Mouse (Mus musculus) liver, postnatal 0 days (tissue): ENCODE measurements around the gene Hes3.
A peak's percentile ranks its signal among the peaks of the same experiment; 100 is the strongest.

Experiments
- CTCF ChIP-seq: sonication (generic); IDR thresholded peaks from 2 replicates; pipeline ENCODE4 v1.5.1; 2016; ENCODE audit warnings: antibody characterized with exemption, low read depth
- EP300 ChIP-seq: IDR thresholded peaks from 2 replicates; pipeline ENCODE4 v1.6.1; 2016; ENCODE audit warnings: antibody characterized with exemption, low read depth, mild to moderate bottlenecking

- TF ChIP-seq CTCF, result peak; percentile 59
- no peak for TF ChIP-seq EP300
Measured at GRCm38 (mm10) chr4:152264867-152265568, 26.4 kb downstream of the Hes3 start.
